Comparison of ENCODE assay signal across 1 mouse cellular context in genomic region chr4:107747907-107748628, GRCm38 (mm10).
A peak's percentile ranks its signal among the peaks of the same experiment; 100 is the strongest.
TF ChIP-seq lines count a peak whose summit lies in the region.

No protein-coding gene starts in this region.

TF ChIP-seq in MEL, 35 proteins besides CTCF, POLR2A, EP300 and RAD21 (continued from another document):
- TF ChIP-seq USF1 (IDR thresholded peaks at IDR 0.05; ENCODE audit: low read depth, low read length) (no peak), MEF2A (IDR thresholded peaks at IDR 0.05; ENCODE audit: extremely low read depth, insufficient replicate concordance, low read depth, low read length, poor library complexity, severe bottlenecking) (no peak), TCF12 (IDR thresholded peaks at IDR 0.05; ENCODE audit: low read depth, low read length) (peak; percentile 81), SMC3 (IDR thresholded peaks at IDR 0.05; ENCODE audit: low read depth, low read length) (no peak), CHD1 (IDR thresholded peaks at IDR 0.05; ENCODE audit: low read depth, low read length) (no peak), MAX (IDR thresholded peaks at IDR 0.05; ENCODE audit: low read length) (no peak), HCFC1 (IDR thresholded peaks at IDR 0.05; ENCODE audit: low read depth, low read length) (peak; percentile 23; the same call in 1 of the 2 replicates), BHLHE40 (IDR thresholded peaks at IDR 0.05; ENCODE audit: borderline replicate concordance, low read depth, low read length) (0 out of 2 replicates have a peak, but pooled peaks have one; percentile 30), KAT2A (conservative IDR thresholded peaks at IDR 0.05; ENCODE audit: low read depth, low read length) (no peak), POLR2AphosphoS5 (IDR thresholded peaks at IDR 0.05; ENCODE audit: borderline replicate concordance, low read depth, low read length) (no peak), RCOR1 (IDR thresholded peaks at IDR 0.05; ENCODE audit: low read depth, low read length) (peak; percentile 63; the same call in 1 of the 2 replicates), NRF1 (IDR thresholded peaks at IDR 0.05; ENCODE audit: insufficient read depth, low read depth, low read length, poor library complexity, severe bottlenecking) (no peak), MYC (IDR thresholded peaks at IDR 0.05; ENCODE audit: low read depth, low read length) (peak; percentile 76)
